Mouse (Mus musculus): Measurements from ENCODE around the gene Csf2ra. TPM values are rescaled to one million over a fixed set of nuclear protein-coding genes. Genes with fewer than 3 reads are reported as not detected.
"Not testable (repeated sequence)": the region's sequence is repeated elsewhere in the genome, so short reads cannot be mapped to it uniquely, and the experiment has no call there.

Gene Csf2ra
- polyA plus RNA-seq, 1 experiment from 2014 or later, result 14.8 TPM

GRCm38 (mm10) chr19:61226928-61227854 lies 1.0 kb downstream of the Csf2ra start:
- peak overlapping the region; percentile 45 for H3K9ac ChIP-seq (ENCODE audit: low read length)
- H3K27me3 ChIP-seq (ENCODE audit: control insufficient read depth, insufficient read depth, low read length), result no peaks in the 10 kb centered on the region
- WGBS, result 5% methylated on average over 66 of the region's 71 CpGs
- no peaks in the 10 kb centered on the region for H3K36me3 ChIP-seq (ENCODE audit: control insufficient read depth, insufficient read depth, low read length)
- peak overlapping the region; percentile 78 for H3K27ac ChIP-seq (ENCODE audit: low read depth, low read length)
- ATAC-seq (ENCODE audit: insufficient read depth, low FRiP score, low TSS enrichment) (peak; percentile 88), DNase-seq (ENCODE audit: low spot score) (peak; percentile 91)
- H3K4me1 ChIP-seq (ENCODE audit: control insufficient read depth, insufficient read depth, low read length), result no peaks in the 10 kb centered on the region
- H3K4me3 ChIP-seq (ENCODE audit: low read depth, low read length), result peak overlapping the region; percentile 54
- no peaks in the 10 kb centered on the region for H3K9me3 ChIP-seq (ENCODE audit: control insufficient read depth, low read length)
- peak overlapping the region; percentile 49 for H3K4me2 ChIP-seq (ENCODE audit: low read depth)

GRCm38 (mm10) chr19:61226401-61226927 lies 1.8 kb downstream of the Csf2ra start:
- Histone ChIP-seq H3K9me3 (ENCODE audit: control insufficient read depth, low read length) (no peaks in the 10 kb centered on the region), H3K36me3 (ENCODE audit: control insufficient read depth, insufficient read depth, low read length) (no peaks in the 10 kb centered on the region), H3K27me3 (ENCODE audit: control insufficient read depth, insufficient read depth, low read length) (no peaks in the 10 kb centered on the region), H3K4me3 (ENCODE audit: low read depth, low read length) (peak overlapping the region; percentile 54), H3K4me2 (ENCODE audit: low read depth) (peak overlapping the region; percentile 49), H3K27ac (ENCODE audit: low read depth, low read length) (peak overlapping the region; percentile 78), H3K4me1 (ENCODE audit: control insufficient read depth, insufficient read depth, low read length) (no peaks in the 10 kb centered on the region), H3K9ac (ENCODE audit: low read length) (peak overlapping the region; percentile 45)
- ATAC-seq (ENCODE audit: insufficient read depth, low FRiP score, low TSS enrichment) (peak; percentile 51), DNase-seq (ENCODE audit: low spot score) (peak; percentile 86)
- 4% methylated on average over 66 of the region's 71 CpGs for WGBS

- peak; percentile 87 for DNase-seq (ENCODE audit: low spot score)
- 5% methylated on average over 70 of the region's 70 CpGs for WGBS
- Histone ChIP-seq H3K9me3 (ENCODE audit: control insufficient read depth, low read length) (no peaks in the 10 kb centered on the region), H3K9ac (ENCODE audit: low read length) (peak overlapping the region; percentile 35), H3K4me3 (ENCODE audit: low read depth, low read length) (peak overlapping the region; percentile 54), H3K4me2 (ENCODE audit: low read depth) (peak overlapping the region; percentile 49), H3K4me1 (ENCODE audit: control insufficient read depth, insufficient read depth, low read length) (no peaks in the 10 kb centered on the region), H3K36me3 (ENCODE audit: control insufficient read depth, insufficient read depth, low read length) (no peaks in the 10 kb centered on the region), H3K27ac (ENCODE audit: low read depth, low read length) (peak overlapping the region; percentile 78; the same call in 1 of the 2 replicates), H3K27me3 (ENCODE audit: control insufficient read depth, insufficient read depth, low read length) (no peaks in the 10 kb centered on the region)
- ATAC-seq (ENCODE audit: insufficient read depth, low FRiP score, low TSS enrichment), result peak; percentile 49
Observed at GRCm38 (mm10) chr19:61225526-61226400, 2.5 kb downstream of the Csf2ra start.

GRCm38 (mm10) chr19:61224678-61225525 lies 3.3 kb downstream of the Csf2ra start:
- DNase-seq (ENCODE audit: low spot score), result peak; percentile 13
- no peak overlapping the region; the same call in 1 of the 2 replicates for H3K9ac ChIP-seq (ENCODE audit: low read length)
- no peaks in the 10 kb centered on the region for H3K9me3 ChIP-seq (ENCODE audit: control insufficient read depth, low read length)
- no peaks in the 10 kb centered on the region for H3K27me3 ChIP-seq (ENCODE audit: control insufficient read depth, insufficient read depth, low read length)
- no peak overlapping the region for H3K27ac ChIP-seq (ENCODE audit: low read depth, low read length)
- no peaks in the 10 kb centered on the region for H3K4me1 ChIP-seq (ENCODE audit: control insufficient read depth, insufficient read depth, low read length)
- no peaks in the 10 kb centered on the region for H3K36me3 ChIP-seq (ENCODE audit: control insufficient read depth, insufficient read depth, low read length)
- H3K4me3 ChIP-seq (ENCODE audit: low read depth, low read length), result peak overlapping the region; percentile 54
- WGBS, result 29% methylated on average over 46 of the region's 53 CpGs
- peak; percentile 21 for ATAC-seq (ENCODE audit: insufficient read depth, low FRiP score, low TSS enrichment)
- H3K4me2 ChIP-seq (ENCODE audit: low read depth), result peak overlapping the region; percentile 49

- Histone ChIP-seq H3K36me3 (ENCODE audit: control insufficient read depth, insufficient read depth, low read length) (no peaks in the 10 kb centered on the region), H3K27me3 (ENCODE audit: control insufficient read depth, insufficient read depth, low read length) (no peaks in the 10 kb centered on the region), H3K4me3 (ENCODE audit: low read depth, low read length) (no peak overlapping the region), H3K9me3 (ENCODE audit: control insufficient read depth, low read length) (no peaks in the 10 kb centered on the region), H3K4me1 (ENCODE audit: control insufficient read depth, insufficient read depth, low read length) (no peaks in the 10 kb centered on the region), H3K9ac (ENCODE audit: low read length) (no peak overlapping the region), H3K4me2 (ENCODE audit: low read depth) (no peak overlapping the region), H3K27ac (ENCODE audit: low read depth, low read length) (no peak overlapping the region)
- DNase-seq (ENCODE audit: low spot score) (no peak), ATAC-seq (ENCODE audit: insufficient read depth, low FRiP score, low TSS enrichment) (no peak)
- WGBS, result 92% methylated on average over 6 of the region's 6 CpGs
Observed at GRCm38 (mm10) chr19:61223706-61224328, 4.4 kb downstream of the Csf2ra start.

- H3K9me3 ChIP-seq (ENCODE audit: control insufficient read depth, low read length); H3K4me3 ChIP-seq (ENCODE audit: low read depth, low read length); H3K36me3 ChIP-seq (ENCODE audit: control insufficient read depth, insufficient read depth, low read length); H3K27ac ChIP-seq (ENCODE audit: low read depth, low read length); H3K9ac ChIP-seq (ENCODE audit: low read length); DNase-seq (ENCODE audit: low spot score); H3K27me3 ChIP-seq (ENCODE audit: control insufficient read depth, insufficient read depth, low read length); H3K4me2 ChIP-seq (ENCODE audit: low read depth); ATAC-seq (ENCODE audit: insufficient read depth, low FRiP score, low TSS enrichment); H3K4me1 ChIP-seq (ENCODE audit: control insufficient read depth, insufficient read depth, low read length): not testable (repeated sequence)
- WGBS, result 85% methylated on average over 6 of the region's 6 CpGs
Observed at GRCm38 (mm10) chr19:61207506-61207905, 20.7 kb downstream of the Csf2ra start.

GRCm38 (mm10) chr19:61199836-61200235 lies 28.4 kb downstream of the Csf2ra start:
- H3K36me3 ChIP-seq (ENCODE audit: control insufficient read depth, insufficient read depth, low read length), result no peaks in the 10 kb centered on the region
- H3K9me3 ChIP-seq (ENCODE audit: control insufficient read depth, low read length), result no peaks in the 10 kb centered on the region
- no peaks in the 10 kb centered on the region for H3K4me1 ChIP-seq (ENCODE audit: control insufficient read depth, insufficient read depth, low read length)
- no peak overlapping the region for H3K27ac ChIP-seq (ENCODE audit: low read depth, low read length)
- no peak overlapping the region for H3K4me3 ChIP-seq (ENCODE audit: low read depth, low read length)
- H3K9ac ChIP-seq (ENCODE audit: low read length), result no peak overlapping the region
- H3K27me3 ChIP-seq (ENCODE audit: control insufficient read depth, insufficient read depth, low read length), result no peaks in the 10 kb centered on the region
- DNase-seq (ENCODE audit: low spot score), result peak; percentile 25
- no peak overlapping the region for H3K4me2 ChIP-seq (ENCODE audit: low read depth)
- 23% methylated on average over 10 of the region's 10 CpGs for WGBS
- ATAC-seq (ENCODE audit: insufficient read depth, low FRiP score, low TSS enrichment), result no peak
